Mouse (Mus musculus): Measurements from ENCODE around the gene Taar8c.

DNA sequence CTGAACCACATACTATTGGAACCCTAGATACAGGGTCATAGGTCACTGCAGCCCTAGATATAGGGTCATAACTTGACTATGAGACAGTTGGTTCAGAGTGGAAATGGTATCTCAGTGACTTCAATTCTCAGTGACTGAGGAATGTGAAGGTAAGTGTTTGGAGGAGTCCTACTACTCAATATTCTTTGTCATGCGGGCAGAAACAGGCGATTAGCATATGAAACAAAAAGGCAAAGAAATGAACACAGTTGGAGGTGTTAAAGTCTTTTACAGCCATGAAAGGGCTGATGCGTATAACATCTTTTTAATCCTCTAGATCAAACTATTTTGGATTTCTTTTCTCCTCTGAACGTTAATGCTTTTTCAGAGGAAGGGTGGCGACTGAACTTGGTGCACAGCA lies 15.8 kb downstream of the Taar8c start:
- no peak for TF ChIP-seq CTCF (IDR thresholded peaks at IDR 0.05; ENCODE audit: control insufficient read depth, insufficient read depth, low read length)
- TF ChIP-seq POLR2A (IDR thresholded peaks at IDR 0.05; ENCODE audit: borderline replicate concordance, control insufficient read depth, low read depth, low read length), result no peak
